Mouse (Mus musculus): ENCODE data around the gene Nipsnap1. TPM values are rescaled to one million over a fixed set of nuclear protein-coding genes. Genes with fewer than 3 reads are reported as not detected.
A peak's percentile ranks its signal among the peaks of the same experiment; 100 is the strongest.

Gene Nipsnap1
- total and polyA plus RNA-seq, 3 experiments = 53.5 to 97.9 (median 79.3) TPM

DNA sequence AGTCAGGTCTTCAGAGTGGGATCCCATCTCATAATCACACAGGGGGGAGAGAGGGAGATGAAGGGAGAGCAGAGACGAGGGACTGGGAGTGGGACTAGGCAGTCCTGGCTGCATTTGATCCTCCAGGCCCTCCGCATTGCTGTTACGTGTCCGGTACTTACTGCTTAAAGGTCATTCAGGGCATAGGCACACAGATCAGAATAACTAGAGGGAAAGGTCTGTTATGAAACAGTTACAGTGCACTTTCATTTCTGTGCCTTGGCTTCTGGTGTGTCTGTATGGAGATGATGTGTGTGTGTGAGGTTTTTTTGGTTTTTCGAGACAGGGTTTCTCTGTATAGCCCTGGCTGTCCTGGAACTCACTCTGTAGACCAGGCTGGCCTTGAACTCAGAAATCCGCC, 32.5 kb downstream of the Nipsnap1 start:
- Histone ChIP-seq H3K27ac (ENCODE audit: insufficient read depth, low read depth) (no peak overlapping the region), H3K36me3 (replicated peaks in 1 of 2; ENCODE audit: control insufficient read depth in 1 of 2, insufficient read depth in 1 of 2, low read length in 1 of 2) (peaks cover 59 to 77% of the 10 kb centered on the region in 2 experiments), H3K4me3 (replicated peaks in 1 of 3; ENCODE audit: low read depth in 2 of 3, low read length in 2 of 3, poor library complexity in 1 of 3) (no peak overlapping the region), H3K9me3 (replicated peaks; ENCODE audit: low read length) (no peaks in the 10 kb centered on the region), H3K27me3 (replicated peaks) (no peaks in the 10 kb centered on the region), H3K9ac (ENCODE audit: insufficient read depth, low read depth) (no peak overlapping the region), H3K4me2 (ENCODE audit: insufficient read depth, low read depth, poor library complexity, severe bottlenecking) (no peak overlapping the region), H3K79me2 (replicated peaks; ENCODE audit: control insufficient read depth, extremely low read depth, insufficient read depth, poor library complexity, severe bottlenecking) (no peaks in the 10 kb centered on the region), H3K4me1 (ENCODE audit: control insufficient read depth in 1 of 2, insufficient read depth in 2 of 2) (no peaks in the 10 kb centered on the region)
- dilution Hi-C loops (cut with MboI; ENCODE audit: extremely low pct_ligation_motif_present, extremely low pct_unique_long_range_greater_than_20kb, low sequenced_read_pairs) = no loop called here
- in situ Hi-C loops (cut with MboI; ENCODE audit: low pct_ligation_motif_present, low pct_unique_long_range_greater_than_20kb, low sequenced_read_pairs) = no loop called here
- DNase-seq (ENCODE audit: extremely low read depth) = no peak
- TF ChIP-seq EP300 (IDR thresholded peaks at IDR 0.05; ENCODE audit: low read length) (no peak), BHLHE40 (IDR thresholded peaks at IDR 0.05; ENCODE audit: low read depth, low read length) (no peak), MEF2A (IDR thresholded peaks at IDR 0.05; ENCODE audit: borderline replicate concordance, low read depth, low read length) (no peak), CTCF (conservative IDR thresholded peaks at IDR 0.05 in 1 of 2, IDR thresholded peaks at IDR 0.05 in 1 of 2; ENCODE audit: low read depth in 2 of 2, low read length in 2 of 2) (no peak), MAX (IDR thresholded peaks at IDR 0.05; ENCODE audit: low read length) (no peak), MYC (IDR thresholded peaks at IDR 0.05; ENCODE audit: low read depth, low read length) (no peak), ZNF384 (IDR thresholded peaks at IDR 0.05; ENCODE audit: low read depth, low read length) (no peak), USF2 (conservative IDR thresholded peaks at IDR 0.05; ENCODE audit: low read depth, low read length) (no peak), POLR2AphosphoS2 (IDR thresholded peaks at IDR 0.05; ENCODE audit: low read depth, low read length) (no peak), PAX5 (IDR thresholded peaks at IDR 0.05; ENCODE audit: low read length) (no peak), TCF12 (IDR thresholded peaks at IDR 0.05; ENCODE audit: low read depth, low read length) (no peak), CHD1 (IDR thresholded peaks at IDR 0.05; ENCODE audit: low read depth, low read length) (no peak)

DNA sequence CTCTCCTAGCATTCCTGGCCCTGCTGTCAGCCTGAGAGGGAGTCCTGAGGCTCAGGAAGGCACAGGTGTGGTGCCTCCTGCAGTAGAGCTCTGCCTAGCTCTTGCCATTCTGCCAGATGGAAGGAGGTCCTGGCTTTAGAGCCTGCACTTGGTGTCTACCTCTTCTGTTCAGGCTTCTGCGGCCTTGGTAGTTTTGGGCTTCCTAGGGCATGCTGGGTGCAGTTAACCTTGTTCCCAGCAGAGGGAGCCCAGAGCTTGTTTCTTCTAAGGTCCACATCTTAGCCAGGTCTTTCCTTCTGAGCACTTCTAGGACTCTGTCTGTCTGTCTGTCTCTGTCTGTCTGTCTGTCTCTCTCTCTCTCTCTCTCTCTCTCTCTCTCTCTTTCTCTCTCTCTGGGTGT, 42.3 kb downstream of the Nipsnap1 start:
- TF ChIP-seq RAD21 (IDR thresholded peaks at IDR 0.05; ENCODE audit: low read depth, low read length) = peak; percentile 51
- peak; percentile 71 to 80 for TF ChIP-seq CTCF (conservative IDR thresholded peaks at IDR 0.05 in 1 of 2, IDR thresholded peaks at IDR 0.05 in 1 of 2; ENCODE audit: low read depth in 2 of 2, low read length in 2 of 2)
- TF ChIP-seq UBTF (IDR thresholded peaks at IDR 0.05; ENCODE audit: low read depth, low read length) = no peak
- TF ChIP-seq ZNF384 (IDR thresholded peaks at IDR 0.05; ENCODE audit: low read depth, low read length) = no peak
- TF ChIP-seq JUND (conservative IDR thresholded peaks at IDR 0.05; ENCODE audit: low read depth, low read length) = no peak
- peak; percentile 79 for TF ChIP-seq SMC3 (IDR thresholded peaks at IDR 0.05; ENCODE audit: low read depth, low read length)
- no peaks in the 10 kb centered on the region for H3K4me1 ChIP-seq (ENCODE audit: control insufficient read depth in 1 of 2, insufficient read depth in 2 of 2)
- H3K27me3 ChIP-seq (replicated peaks) = no peaks in the 10 kb centered on the region
- peaks cover 79 to 93% of the 10 kb centered on the region in 2 experiments for H3K36me3 ChIP-seq (replicated peaks in 1 of 2; ENCODE audit: control insufficient read depth in 1 of 2, insufficient read depth in 1 of 2, low read length in 1 of 2)
- no peaks in the 10 kb centered on the region for H3K9me3 ChIP-seq (replicated peaks; ENCODE audit: low read length)
- in situ Hi-C loops (cut with MboI; ENCODE audit: low pct_ligation_motif_present, low pct_unique_long_range_greater_than_20kb, low sequenced_read_pairs) = loop anchor here (5.0 kb wide), 1 partner anchor 61 kb away; no protein-coding TSS in a partner anchor
- no peak overlapping the region for H3K4me2 ChIP-seq (ENCODE audit: insufficient read depth, low read depth, poor library complexity, severe bottlenecking)
- H3K79me2 ChIP-seq (replicated peaks; ENCODE audit: control insufficient read depth, extremely low read depth, insufficient read depth, poor library complexity, severe bottlenecking) = no peaks in the 10 kb centered on the region
- H3K9ac ChIP-seq (ENCODE audit: insufficient read depth, low read depth) = no peak overlapping the region
- H3K27ac ChIP-seq (ENCODE audit: insufficient read depth, low read depth) = no peak overlapping the region
- H3K4me3 ChIP-seq (replicated peaks in 1 of 3; ENCODE audit: low read depth in 2 of 3, low read length in 2 of 3, poor library complexity in 1 of 3) = no peak overlapping the region
- dilution Hi-C loops (cut with MboI; ENCODE audit: extremely low pct_ligation_motif_present, extremely low pct_unique_long_range_greater_than_20kb, low sequenced_read_pairs) = no loop called here
- peak; percentile 72 for DNase-seq (ENCODE audit: extremely low read depth)

Data from CH12.LX (cell line).